Mouse (Mus musculus) myocyte (in vitro differentiated cells): ENCODE measurements at regions not wholly inside any gene's neighbourhood (a gene's known extent, or its start where the extent isn't known, plus 50 kb on each side); places are given as distances from the start of the nearest gene placed in this dataset.

Source experiments
- CEBPB ChIP-seq: IDR thresholded peaks from 2 replicates; pipeline ENCODE4 v1.6.1; 2011; ENCODE audit warnings: mild to moderate bottlenecking, moderate library complexity; ENCODE audit not compliant: poor library complexity, insufficient read depth, severe bottlenecking
- MAX ChIP-seq: IDR thresholded peaks from one replicate; pipeline ENCODE4 v1.6.1; 2011; ENCODE audit warnings: low read depth, mild to moderate bottlenecking, control low read depth
- MYOG ChIP-seq, 3 experiments: IDR thresholded peaks; one replicate each; pipeline ENCODE4 v1.6.1; 2011; ENCODE audit warnings: control low read depth in 2 of 3, low read depth in 2 of 3, mild to moderate bottlenecking in 2 of 3; ENCODE audit not compliant: insufficient read length in 2 of 3, control insufficient read depth in 1 of 3, insufficient read depth in 1 of 3
- POLR2A ChIP-seq: IDR thresholded peaks from one replicate; pipeline ENCODE4 v1.6.1; 2011; ENCODE audit warnings: low read depth, mild to moderate bottlenecking, control low read depth, moderate library complexity; ENCODE audit not compliant: insufficient read length
- SRF ChIP-seq: IDR thresholded peaks from one replicate; pipeline ENCODE4 v1.6.1; 2011; ENCODE audit warnings: low read depth; ENCODE audit not compliant: control insufficient read depth, insufficient read length
- TCF3 ChIP-seq: IDR thresholded peaks from one replicate; pipeline ENCODE4 v1.6.1; 2011; ENCODE audit warnings: low read depth, control low read depth; ENCODE audit not compliant: insufficient read length
- USF1 ChIP-seq: IDR thresholded peaks from one replicate; pipeline ENCODE4 v1.6.1; 2011; ENCODE audit warnings: low read depth, mild to moderate bottlenecking, control low read depth, moderate library complexity

DNA sequence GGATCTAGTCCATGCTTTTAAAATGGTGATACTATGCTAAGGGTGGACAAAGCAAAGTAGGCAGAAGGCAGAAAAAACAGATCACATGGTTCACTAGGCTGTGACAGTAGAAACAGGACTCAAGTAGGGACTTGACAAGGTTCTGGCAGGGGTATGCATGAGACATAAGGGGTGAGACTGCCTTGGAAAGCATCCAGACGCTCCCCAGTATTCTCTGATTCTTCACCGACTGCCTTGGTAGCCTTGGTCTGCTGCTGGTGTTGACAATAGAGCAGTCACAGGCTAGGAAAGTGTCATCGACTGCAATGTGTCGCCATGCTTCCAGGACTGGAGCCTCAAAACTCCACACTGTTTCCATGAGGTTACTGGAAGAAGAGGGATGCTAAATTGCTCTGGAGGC, 278.1 kb upstream of the Impad1 start:
- no peak for TF ChIP-seq MAX
- no peak for TF ChIP-seq MYOG (IDR thresholded peaks at IDR 0.05; ENCODE audit: control insufficient read depth in 1 of 3, insufficient read depth in 1 of 3, insufficient read length in 2 of 3, low read depth in 2 of 3)
- TF ChIP-seq CEBPB = no peak
- no peak for TF ChIP-seq USF1
- no peak for TF ChIP-seq POLR2A
- no peak for TF ChIP-seq SRF
- no peak for TF ChIP-seq TCF3
